Mouse (Mus musculus) spleen, adult 2 months (tissue): Measurements from ENCODE around the gene Fam169a.

Experiments
- CTCF ChIP-seq: fragments of 200-500 bp; IDR thresholded peaks from 2 replicates; pipeline ENCODE4 v1.5.1; 2011; ENCODE audit warnings: mild to moderate bottlenecking, inconsistent platforms; ENCODE audit not compliant: insufficient read depth, insufficient read length, insufficient replicate concordance; ENCODE audit errors: extremely low read depth
- POLR2A ChIP-seq: fragments of 200-500 bp; IDR thresholded peaks from 2 replicates; pipeline ENCODE4 v1.6.1; 2011; ENCODE audit warnings: low read depth, low read length, inconsistent platforms

GRCm38 (mm10) chr13:97052667-97053066, 14.4 kb upstream of the Fam169a start:
- peak; percentile 40; the same call in 1 of the 2 replicates for TF ChIP-seq CTCF
- no peak for TF ChIP-seq POLR2A
